Mouse (Mus musculus): ENCODE data around the gene Slc37a2.

DNA sequence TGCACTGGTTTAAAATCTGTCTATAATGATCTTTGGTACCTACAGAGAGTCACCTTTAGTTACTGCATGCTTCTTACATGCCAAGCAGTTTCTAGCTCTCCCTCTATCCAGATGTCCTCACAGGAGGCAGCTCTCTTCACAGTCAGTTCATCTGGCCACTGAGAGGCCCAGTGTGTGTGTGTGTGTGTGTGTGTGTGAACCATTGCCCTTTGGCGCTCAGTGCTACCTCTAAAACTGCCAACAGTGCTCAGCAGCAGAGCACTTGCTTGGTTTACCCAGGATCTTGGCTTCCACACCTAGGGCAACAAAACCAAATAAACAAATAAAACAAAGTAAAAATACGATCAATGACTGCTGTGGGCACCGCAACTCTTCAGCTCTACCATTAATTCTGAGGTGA is 5.6 kb downstream of the Slc37a2 start:
- TF ChIP-seq CTCF (conservative IDR thresholded peaks at IDR 0.05; ENCODE audit: insufficient read depth, insufficient read length, low read depth, low read length) (no peak), POLR2A (IDR thresholded peaks at IDR 0.05; ENCODE audit: low read depth, low read length) (no peak)

Data from kidney, adult 2 months (tissue).